Mouse (Mus musculus): Measurements from ENCODE around the gene Mfsd6.
"Not testable (repeated sequence)": the region's sequence is repeated elsewhere in the genome, so short reads cannot be mapped to it uniquely, and the experiment has no call there.

Gene Mfsd6

GRCm38 (mm10) chr1:52714021-52714420 is 13.2 kb downstream of the Mfsd6 start:
- no peak for DNase-seq (ENCODE audit: extremely low read depth, insufficient read length, low spot score)

- no peak for DNase-seq (ENCODE audit: extremely low read depth, insufficient read length, low spot score)
These were observed 18.5 kb downstream of the Mfsd6 start for GRCm38 (mm10) chr1:52708745-52709144.

- DNase-seq (ENCODE audit: extremely low read depth, insufficient read length, low spot score): no peak
These were observed 20.2 kb downstream of the Mfsd6 start for GRCm38 (mm10) chr1:52707030-52707429.

- no peak for DNase-seq (ENCODE audit: extremely low read depth, insufficient read length, low spot score)
These were observed 24.3 kb downstream of the Mfsd6 start for GRCm38 (mm10) chr1:52702738-52703491.

GRCm38 (mm10) chr1:52701941-52702340 is 25.3 kb downstream of the Mfsd6 start:
- no peak for DNase-seq (ENCODE audit: extremely low read depth, insufficient read length, low spot score)

GRCm38 (mm10) chr1:52694456-52694855 is 32.8 kb downstream of the Mfsd6 start:
- DNase-seq (ENCODE audit: extremely low read depth, insufficient read length, low spot score): not testable (repeated sequence)

GRCm38 (mm10) chr1:52687636-52688035 is 39.6 kb downstream of the Mfsd6 start:
- DNase-seq (ENCODE audit: extremely low read depth, insufficient read length, low spot score): no peak

GRCm38 (mm10) chr1:52683550-52683949 is 43.7 kb downstream of the Mfsd6 start:
- DNase-seq (ENCODE audit: extremely low read depth, insufficient read length, low spot score): no peak

- no peak for DNase-seq (ENCODE audit: extremely low read depth, insufficient read length, low spot score)
These were observed 50.6 kb downstream of the Mfsd6 start for GRCm38 (mm10) chr1:52676621-52677020.

GRCm38 (mm10) chr1:52675561-52676551 is 51.4 kb downstream of the Mfsd6 start:
- DNase-seq (ENCODE audit: extremely low read depth, insufficient read length, low spot score): no peak

- DNase-seq (ENCODE audit: extremely low read depth, insufficient read length, low spot score): no peak
These were observed 57.3 kb downstream of the Mfsd6 start for GRCm38 (mm10) chr1:52669931-52670330.

- no peak for DNase-seq (ENCODE audit: extremely low read depth, insufficient read length, low spot score)
These were observed 58.4 kb downstream of the Mfsd6 start for GRCm38 (mm10) chr1:52668743-52669323.

GRCm38 (mm10) chr1:52663228-52663627 is 64.0 kb downstream of the Mfsd6 start:
- no peak for DNase-seq (ENCODE audit: extremely low read depth, insufficient read length, low spot score)

GRCm38 (mm10) chr1:52660765-52661164 is 66.5 kb downstream of the Mfsd6 start:
- DNase-seq (ENCODE audit: extremely low read depth, insufficient read length, low spot score): no peak

- no peak for DNase-seq (ENCODE audit: extremely low read depth, insufficient read length, low spot score)
These were observed 67.0 kb downstream of the Mfsd6 start for GRCm38 (mm10) chr1:52660278-52660677.

- no peak for DNase-seq (ENCODE audit: extremely low read depth, insufficient read length, low spot score)
These were observed 69.1 kb downstream of the Mfsd6 start for GRCm38 (mm10) chr1:52658160-52658559.

- DNase-seq (ENCODE audit: extremely low read depth, insufficient read length, low spot score): no peak
These were observed 72.1 kb downstream of the Mfsd6 start for GRCm38 (mm10) chr1:52655153-52655552.

GRCm38 (mm10) chr1:52653366-52653765 is 73.9 kb downstream of the Mfsd6 start:
- no peak for DNase-seq (ENCODE audit: extremely low read depth, insufficient read length, low spot score)

- DNase-seq (ENCODE audit: extremely low read depth, insufficient read length, low spot score): no peak
These were observed 74.5 kb downstream of the Mfsd6 start for GRCm38 (mm10) chr1:52652601-52653253.

- DNase-seq (ENCODE audit: extremely low read depth, insufficient read length, low spot score): no peak
These were observed 77.2 kb downstream of the Mfsd6 start for GRCm38 (mm10) chr1:52650066-52650465.
